In the genomic region with DNA sequence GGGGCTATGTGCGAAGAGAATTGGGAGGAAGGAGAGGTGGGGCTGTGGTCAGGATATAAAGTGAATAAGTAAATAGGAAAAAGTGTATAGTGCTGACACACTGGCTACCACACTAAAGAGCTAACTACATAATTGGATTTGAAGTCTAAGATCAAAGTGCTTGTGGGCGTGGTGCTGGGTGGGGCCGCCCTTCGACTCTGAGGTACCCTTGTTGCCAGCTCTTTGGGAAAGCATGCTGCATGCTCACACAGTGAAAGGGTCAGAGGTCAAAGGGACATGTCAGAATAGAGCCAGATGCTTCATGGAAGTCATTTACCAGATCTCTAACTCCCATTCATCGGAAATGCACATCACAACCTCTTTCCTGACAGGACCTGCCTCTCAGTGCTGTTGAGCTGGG, we compare ENCODE assay signal across 23 mouse cellular contexts. TPM values are rescaled to one million over a fixed set of nuclear protein-coding genes. Genes with fewer than 3 reads are reported as not detected.
DNase-seq lines count a peak whose midpoint lies in the region; ATAC-seq and TF ChIP-seq lines count a peak whose summit lies in the region.
"Had no signal": no experiment of that assay in that cellular context is flagged by ENCODE, and none has a peak within 500 bp of the region (broad histone marks: within the 10 kb centered on the region; RNA-seq: fewer than 3 reads in every experiment).

No protein-coding gene starts in this region.

- no peak for TF ChIP-seq CTCF in hindbrain, postnatal 0 days (IDR thresholded peaks at IDR 0.05; ENCODE audit: low read depth)
- TF ChIP-seq CTCF in intestine, postnatal 0 days (IDR thresholded peaks at IDR 0.05; ENCODE audit: low read depth): no peak

- 62% methylated on average over 5 of the region's 5 CpGs for WGBS in hindbrain, embryonic 10.5 days
- 70% methylated on average over 5 of the region's 5 CpGs for WGBS in hindbrain, postnatal 0 days
- WGBS in intestine, postnatal 0 days: 47% methylated on average over 5 of the region's 5 CpGs

- no peak overlapping the region for H3K4me2 ChIP-seq in hindbrain, postnatal 0 days (ENCODE audit: low read depth, low read length)
- no peak overlapping the region; the same call in 1 of the 2 replicates for H3K4me2 ChIP-seq in intestine, postnatal 0 days (replicated peaks; ENCODE audit: low read depth)
- H3K4me2 ChIP-seq: embryonic facial prominence, embryonic 15.5 days; heart, embryonic 13.5 days; hindbrain, embryonic 12.5 days had no signal

- H3K27me3 ChIP-seq in hindbrain, embryonic 10.5 days (ENCODE audit: insufficient read depth, poor library complexity, severe bottlenecking): no peaks in the 10 kb centered on the region; the same call in 1 of the 2 replicates
- H3K27me3 ChIP-seq in hindbrain, postnatal 0 days (ENCODE audit: insufficient read depth, low read length): no peaks in the 10 kb centered on the region
- H3K27me3 ChIP-seq in intestine, postnatal 0 days (replicated peaks; ENCODE audit: control insufficient read depth, insufficient read depth, low read length): no peaks in the 10 kb centered on the region
- H3K27me3 ChIP-seq: embryonic facial prominence, embryonic 15.5 days; heart, embryonic 13.5 days; hindbrain, embryonic 12.5 days had no signal

- peaks cover 11% of the 10 kb centered on the region for H3K4me1 ChIP-seq in hindbrain, embryonic 10.5 days (replicated peaks)
- no peaks in the 10 kb centered on the region for H3K4me1 ChIP-seq in hindbrain, postnatal 0 days (ENCODE audit: insufficient read depth, low read length)
- H3K4me1 ChIP-seq in intestine, postnatal 0 days (replicated peaks; ENCODE audit: control insufficient read depth, insufficient read depth, low read length): no peaks in the 10 kb centered on the region
- H3K4me1 ChIP-seq: heart, embryonic 13.5 days; hindbrain, embryonic 12.5 days had no signal

- H3K4me3 ChIP-seq in hindbrain, embryonic 10.5 days: no peak overlapping the region
- no peak overlapping the region for H3K4me3 ChIP-seq in hindbrain, postnatal 0 days (ENCODE audit: low read length)
- no peak overlapping the region for H3K4me3 ChIP-seq in intestine, postnatal 0 days (ENCODE audit: low read depth, low read length)
- H3K4me3 ChIP-seq: embryonic facial prominence, embryonic 15.5 days; erythroblast, embryonic 14.5 days; forebrain, embryonic 10.5 days; gastrocnemius, adult 2 months; heart, embryonic 13.5 days; hindbrain, embryonic 12.5 days had no signal

- peak overlapping the region; percentile 40; the same call in 1 of the 2 replicates for H3K27ac ChIP-seq in hindbrain, embryonic 10.5 days
- no peak overlapping the region for H3K27ac ChIP-seq in hindbrain, postnatal 0 days
- H3K27ac ChIP-seq in intestine, postnatal 0 days (ENCODE audit: low read depth, low read length): no peak overlapping the region; the same call in 1 of the 2 replicates
- H3K27ac ChIP-seq: embryonic facial prominence, embryonic 15.5 days; forebrain, embryonic 10.5 days; gastrocnemius, adult 2 months; heart, embryonic 13.5 days; hindbrain, embryonic 12.5 days had no signal

- peaks cover 18% of the 10 kb centered on the region for H3K9me3 ChIP-seq in hindbrain, embryonic 10.5 days
- peaks cover 11% of the 10 kb centered on the region for H3K9me3 ChIP-seq in hindbrain, postnatal 0 days (ENCODE audit: low read length)
- no peaks in the 10 kb centered on the region for H3K9me3 ChIP-seq in intestine, postnatal 0 days (ENCODE audit: control insufficient read depth)
- H3K9me3 ChIP-seq: embryonic facial prominence, embryonic 15.5 days had no signal

- H3K36me3 ChIP-seq in hindbrain, embryonic 10.5 days: no peaks in the 10 kb centered on the region
- H3K36me3 ChIP-seq in hindbrain, postnatal 0 days (ENCODE audit: insufficient read depth, low read length): no peaks in the 10 kb centered on the region
- no peaks in the 10 kb centered on the region for H3K36me3 ChIP-seq in intestine, postnatal 0 days (ENCODE audit: control insufficient read depth, insufficient read depth)
- H3K36me3 ChIP-seq: embryonic facial prominence, embryonic 15.5 days; forebrain, embryonic 10.5 days; G1E; heart, embryonic 13.5 days; hindbrain, embryonic 12.5 days had no signal

- no peak for ATAC-seq in hindbrain, postnatal 0 days
- ATAC-seq in intestine, postnatal 0 days: peak; percentile 70
- ATAC-seq: activated CD4-positive, CD25-positive, alpha-beta regulatory T cell, adult 4 months; forebrain, embryonic 14.5 days; hindbrain, embryonic 16.5 days had no signal

- DNase-seq in hindbrain, embryonic 10.5 days (ENCODE audit: low spot score): peak; percentile 8
- DNase-seq in hindbrain, postnatal 0 days (ENCODE audit: low spot score): no peak
- peak; percentile 29 for DNase-seq in CD4-positive helper T cell, adult 2 months (ENCODE audit: low read depth, low spot score)
- DNase-seq in R1 (ENCODE audit: low read depth, low spot score): peak; percentile 10
- DNase-seq in natural killer cell, adult 2 months (ENCODE audit: low spot score in 2 of 2): no peak
- DNase-seq in left cerebral cortex, adult 18-20 months (ENCODE audit: low spot score in 2 of 2): no peak
- DNase-seq: adrenal gland, postnatal 14 days; cerebellum, adult 2 months; cerebellum, postnatal 14 days; gastrocnemius, adult 2 months; gastrocnemius, postnatal 25 days; heart, adult 11 months; heart, postnatal 36 days had no signal

- H3K9ac ChIP-seq in hindbrain, postnatal 0 days (replicated peaks; ENCODE audit: low read length): no peak overlapping the region
- H3K9ac ChIP-seq in intestine, postnatal 0 days (ENCODE audit: low read depth, low read length): no peak overlapping the region
- H3K9ac ChIP-seq: embryonic facial prominence, embryonic 15.5 days; heart, embryonic 13.5 days; hindbrain, embryonic 12.5 days had no signal

RNA-seq across cellular contexts. Expression of a gene that starts 49.0 kb away (rescaled TPM):
- polyA plus RNA-seq in hindbrain, embryonic 10.5 days (2016; fragmentation: Nextera tagmentation; extraction: Ambion mirVana): 1.1 TPM in 2 replicates
- total RNA-seq in hindbrain, postnatal 0 days (2014; rRNA removed): 1.1 and 1.4 TPM in 2 replicates
- 1.8 and 1.9 TPM in 2 replicates for polyA plus RNA-seq in hindbrain, postnatal 0 days (2015; fragmentation: Nextera tagmentation; extraction: Ambion mirVana)
- 1.1 and 1.2 TPM in 2 replicates for polyA plus RNA-seq in intestine, postnatal 0 days (2015; fragmentation: Nextera tagmentation; extraction: Ambion mirVana)
- 10 to 100 TPM; 12.5 to 14.9 TPM for total RNA-seq in left cerebral cortex, adult 18-20 months (2021)
- total RNA-seq: G1E had no signal

Comparison
In these comparisons a context has a peak if more than half of its experiments do, and no peak if none do; other contexts are left out.
1. DNase-seq: peak in hindbrain, embryonic 10.5 days (single experiment), CD4-positive helper T cell, adult 2 months (single experiment) and R1 (single experiment); none in hindbrain, postnatal 0 days (single experiment), natural killer cell, adult 2 months (0 of 2) and left cerebral cortex, adult 18-20 months (0 of 2).